Mouse (Mus musculus): ENCODE results near the gene Klhl40. TPM values are rescaled to one million over a fixed set of nuclear protein-coding genes. Genes with fewer than 3 reads are reported as not detected.

Gene Klhl40
- polyA plus RNA-seq, 1 experiment from 2014 or later = 0.39 TPM

DNA sequence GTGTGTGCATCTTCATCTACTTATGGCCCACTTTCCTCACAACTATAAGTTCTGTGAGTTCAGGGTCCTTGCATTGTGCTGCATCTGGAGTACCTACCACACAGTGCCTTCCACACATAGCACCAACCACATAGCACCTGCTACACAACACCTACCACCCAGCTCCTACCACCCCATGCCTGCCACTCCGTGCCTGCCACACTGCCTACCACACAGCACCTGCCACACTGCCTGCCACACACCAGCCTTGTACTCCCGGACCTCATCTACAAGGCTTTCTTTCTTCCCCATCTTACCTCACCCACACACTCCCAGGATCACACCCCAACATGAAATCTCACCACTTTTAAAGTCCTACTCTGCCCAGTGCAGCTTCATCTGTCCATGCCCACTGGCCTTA, 9.0 kb downstream of the Klhl40 start:
- Histone ChIP-seq H3K4me2 (replicated peaks) (no peak overlapping the region), H3K9ac (no peak overlapping the region), H3K9me3 (no peaks in the 10 kb centered on the region), H3K27me3 (replicated peaks) (no peaks in the 10 kb centered on the region; the same call in 1 of the 2 replicates), H3K4me1 (replicated peaks) (peaks cover 3% of the 10 kb centered on the region), H3K36me3 (no peaks in the 10 kb centered on the region), H3K27ac (no peak overlapping the region), H3K4me3 (replicated peaks) (no peak overlapping the region)
- ATAC-seq = no peak
- 70% methylated on average over 2 of the region's 2 CpGs for WGBS

DNA sequence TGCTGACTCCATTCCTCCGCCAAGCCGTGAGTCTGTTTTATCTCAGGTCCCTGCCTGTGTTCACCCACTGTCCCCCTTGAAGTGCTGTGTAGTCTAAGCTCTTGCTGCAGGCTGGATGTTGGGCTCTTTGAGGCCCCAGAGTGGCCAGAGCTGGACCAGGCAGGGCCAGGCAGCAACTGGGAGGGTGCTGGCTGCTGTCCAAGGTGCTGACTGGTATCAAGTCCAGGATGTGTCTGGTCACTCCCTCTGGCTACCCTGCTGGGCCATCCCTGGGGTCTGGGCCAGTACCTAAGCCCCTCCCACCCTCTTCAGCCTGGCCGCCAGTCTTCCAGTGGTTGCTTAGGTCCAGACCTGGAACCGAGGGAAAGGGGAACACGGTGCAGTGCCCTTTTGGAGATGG, 13.8 kb downstream of the Klhl40 start:
- H3K27me3 ChIP-seq (replicated peaks) = no peaks in the 10 kb centered on the region; the same call in 1 of the 2 replicates
- H3K27ac ChIP-seq = 0 out of 2 replicates have a peak overlapping the region, but pooled peaks have one; percentile 3
- WGBS = 9% methylated on average over 5 of the region's 5 CpGs

DNA sequence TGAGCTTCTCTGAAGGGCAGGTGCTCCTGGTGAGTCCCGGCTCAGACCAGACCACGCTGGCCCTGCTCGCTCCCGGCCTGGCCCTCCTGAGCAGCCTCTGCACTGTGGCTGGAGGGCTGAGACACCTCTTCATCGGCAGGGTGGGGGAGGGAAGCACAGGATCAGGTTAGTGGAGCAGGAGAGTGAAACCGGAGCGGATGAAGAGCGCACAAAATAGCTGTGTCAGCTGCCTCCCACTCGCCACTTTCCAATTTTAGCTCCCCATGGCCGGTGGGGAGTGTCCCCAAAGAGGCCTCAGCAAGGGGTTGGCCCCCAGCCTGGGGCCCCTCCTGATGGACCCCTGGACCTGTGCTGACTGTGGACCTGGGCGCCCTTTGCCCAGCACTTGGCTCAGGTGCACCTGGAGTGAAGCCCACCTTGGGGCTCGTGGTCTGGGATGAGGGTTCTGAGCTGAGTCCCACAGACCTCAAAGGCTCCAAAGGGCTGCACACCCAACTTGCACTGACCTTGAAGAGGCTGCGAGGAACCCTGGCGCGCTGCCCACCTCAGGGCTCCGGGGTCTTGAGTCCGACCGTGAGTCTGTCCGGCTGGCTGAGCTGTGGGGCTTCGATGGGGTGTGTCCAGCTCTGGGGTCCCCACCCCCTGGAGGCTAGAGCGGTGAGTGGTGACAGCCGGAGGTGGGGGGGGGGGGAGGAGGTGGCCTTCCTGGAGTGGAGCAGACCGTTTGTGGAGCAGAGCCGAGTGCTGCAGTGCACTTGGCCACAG, 14.5 kb downstream of the Klhl40 start, which contains the start of gene Hhatl:
Gene Hhatl, minus strand, starts transcription at position 751 of the 765 bp plus-strand sequence.
- Histone ChIP-seq H3K4me1 (replicated peaks) (peaks cover 15% of the 10 kb centered on the region), H3K36me3 (no peaks in the 10 kb centered on the region), H3K27me3 (replicated peaks) (no peaks in the 10 kb centered on the region; the same call in 1 of the 2 replicates), H3K9ac (no peak within 1 kb of the TSS), H3K9me3 (no peaks in the 10 kb centered on the region), H3K4me2 (replicated peaks) (peak within 1 kb of the TSS; percentile 6; the same call in 1 of the 2 replicates), H3K27ac (0 out of 2 replicates have a peak within 1 kb of the TSS, but pooled peaks have one; percentile 3), H3K4me3 (replicated peaks) (no peak within 1 kb of the TSS)
- WGBS = 46% methylated on average over 24 of the region's 24 CpGs
- ATAC-seq = peak; percentile 18; the same call in 1 of the 2 replicates

More for the DNA sequence above, 13.8 kb downstream of the Klhl40 start:
- Histone ChIP-seq H3K4me1 (replicated peaks) (peaks cover 15% of the 10 kb centered on the region), H3K9ac (no peak overlapping the region), H3K36me3 (no peaks in the 10 kb centered on the region), H3K9me3 (no peaks in the 10 kb centered on the region), H3K4me3 (replicated peaks) (no peak overlapping the region), H3K4me2 (replicated peaks) (peak overlapping the region; percentile 6; the same call in 1 of the 2 replicates)
- peak; percentile 76 for ATAC-seq

DNA sequence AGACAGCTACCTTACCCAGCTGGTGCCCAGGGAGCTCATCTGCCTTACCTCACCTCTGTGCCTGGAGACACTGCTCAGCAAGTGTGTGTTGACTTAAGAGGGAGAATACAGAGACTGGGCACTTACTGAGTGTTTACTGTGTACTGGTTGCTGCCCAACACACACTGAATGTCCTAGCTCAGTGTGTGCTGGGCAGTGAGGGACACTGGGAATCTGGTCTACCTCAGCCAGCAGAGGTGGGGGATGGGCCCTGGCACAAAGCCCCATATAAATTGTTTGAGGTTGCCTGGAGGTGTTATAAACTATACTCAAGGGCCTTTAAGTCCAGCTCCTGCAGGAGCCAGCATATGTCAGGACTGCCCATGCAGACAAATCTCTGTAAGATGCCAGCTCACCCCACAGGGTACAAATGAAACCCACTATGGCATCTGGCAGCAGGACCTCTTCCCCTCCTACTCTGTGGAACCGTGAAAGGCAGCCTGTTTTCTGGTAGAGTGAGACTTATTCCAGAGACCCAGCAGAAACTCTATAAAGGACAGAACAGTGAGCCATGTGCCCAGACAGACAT, 17.6 kb downstream of the Klhl40 start:
- Histone ChIP-seq H3K4me2 (replicated peaks) (no peak overlapping the region), H3K9ac (no peak overlapping the region), H3K27ac (no peak overlapping the region), H3K4me1 (replicated peaks) (peaks cover 27% of the 10 kb centered on the region), H3K4me3 (replicated peaks) (no peak overlapping the region), H3K27me3 (replicated peaks) (no peaks in the 10 kb centered on the region), H3K9me3 (no peaks in the 10 kb centered on the region), H3K36me3 (no peaks in the 10 kb centered on the region)
- ATAC-seq = no peak
- 32% methylated on average over 1 of the region's 1 CpGs for WGBS

DNA sequence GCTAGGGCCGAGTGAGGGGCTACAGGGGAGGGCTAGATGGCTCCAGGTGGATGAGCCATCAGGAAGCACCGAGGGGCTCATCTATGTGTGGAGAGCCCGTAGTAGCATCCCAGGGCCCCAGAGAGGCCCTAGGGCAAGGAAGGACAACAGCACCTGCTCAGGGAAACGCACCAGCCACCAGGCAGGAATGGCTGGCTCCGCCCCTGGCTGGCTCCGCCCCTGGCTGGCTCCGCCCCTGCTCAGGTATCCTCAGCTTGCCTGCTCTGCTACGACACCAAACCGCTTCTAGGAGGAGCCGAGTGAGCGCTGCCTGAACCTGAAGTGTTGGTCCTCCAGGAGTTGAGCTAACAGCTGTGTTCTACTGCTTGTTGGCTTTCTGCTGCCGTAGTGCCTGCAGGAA, 20.3 kb downstream of the Klhl40 start:
- H3K36me3 ChIP-seq = no peaks in the 10 kb centered on the region
- ATAC-seq = peak; percentile 89
- H3K27me3 ChIP-seq (replicated peaks) = no peaks in the 10 kb centered on the region
- peak overlapping the region; percentile 44; the same call in 1 of the 2 replicates for H3K4me2 ChIP-seq (replicated peaks)
- 14% methylated on average over 12 of the region's 12 CpGs for WGBS
- H3K9me3 ChIP-seq = no peaks in the 10 kb centered on the region
- H3K9ac ChIP-seq = no peak overlapping the region
- no peak overlapping the region for H3K4me3 ChIP-seq (replicated peaks)
- H3K4me1 ChIP-seq (replicated peaks) = peaks cover 17% of the 10 kb centered on the region; the same call in 1 of the 2 replicates
- no peak overlapping the region for H3K27ac ChIP-seq

DNA sequence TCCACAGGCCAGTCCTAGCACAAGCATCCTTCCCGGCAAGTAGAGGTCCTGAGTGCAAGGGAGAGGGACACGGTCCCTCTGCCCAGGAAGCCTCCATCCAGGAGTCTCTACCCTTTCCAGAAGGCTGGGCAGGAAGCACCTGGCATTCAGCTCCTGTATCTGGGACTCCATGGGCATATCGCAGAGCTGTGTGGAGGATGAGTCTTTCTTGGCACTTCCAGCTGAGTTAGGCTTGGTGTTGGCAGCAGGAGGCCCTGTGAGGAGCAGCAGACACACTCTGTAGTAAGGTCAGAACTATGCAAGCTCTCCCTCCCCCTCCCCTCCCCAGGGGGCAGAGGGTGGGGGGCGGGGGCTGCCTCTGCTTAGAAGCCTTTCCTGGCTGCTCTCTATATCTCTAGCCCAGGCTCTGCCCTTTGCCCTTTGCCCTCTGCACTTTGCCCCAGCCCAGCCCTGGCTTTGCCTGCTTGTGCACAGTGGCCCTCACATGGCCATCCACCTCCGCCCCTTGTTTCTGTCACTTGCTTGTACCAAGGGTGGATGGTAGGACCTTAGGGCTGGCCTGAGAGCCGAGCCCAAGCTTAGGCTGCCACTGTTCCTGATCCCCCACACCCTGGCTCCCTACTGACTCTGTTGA, 21.6 kb downstream of the Klhl40 start:
- H3K27ac ChIP-seq = 0 out of 2 replicates have a peak overlapping the region, but pooled peaks have one; percentile 32
- 0 out of 2 replicates have a peak, but pooled peaks have one; percentile 32 for ATAC-seq
- H3K9ac ChIP-seq = no peak overlapping the region
- peaks cover 17% of the 10 kb centered on the region; the same call in 1 of the 2 replicates for H3K4me1 ChIP-seq (replicated peaks)
- no peak overlapping the region for H3K4me2 ChIP-seq (replicated peaks)
- H3K4me3 ChIP-seq (replicated peaks) = no peak overlapping the region
- WGBS = 51% methylated on average over 6 of the region's 6 CpGs
- H3K27me3 ChIP-seq (replicated peaks) = no peaks in the 10 kb centered on the region
- no peaks in the 10 kb centered on the region for H3K36me3 ChIP-seq
- H3K9me3 ChIP-seq = no peaks in the 10 kb centered on the region

DNA sequence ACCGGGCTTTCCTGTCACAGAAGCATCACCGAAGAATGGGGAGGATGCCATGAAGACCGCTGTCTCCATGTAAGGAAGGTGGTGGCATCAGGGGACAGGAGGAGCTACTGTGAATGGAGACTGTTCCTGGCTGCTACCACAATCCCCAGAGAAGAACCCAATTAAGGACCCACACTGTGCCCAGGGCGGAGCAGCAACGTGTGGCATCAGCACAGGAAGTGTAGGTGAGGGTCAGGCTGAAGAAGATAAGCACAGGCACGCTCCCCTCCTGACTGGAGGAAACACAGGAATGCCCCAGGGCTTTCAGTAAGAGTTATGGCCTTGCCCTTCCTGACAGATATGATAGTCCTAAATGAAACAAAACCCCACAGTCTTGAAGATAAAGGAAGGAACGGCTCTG, 25.3 kb downstream of the Klhl40 start:
- Histone ChIP-seq H3K9ac (no peak overlapping the region), H3K9me3 (no peaks in the 10 kb centered on the region), H3K27ac (no peak overlapping the region), H3K36me3 (no peaks in the 10 kb centered on the region), H3K4me1 (replicated peaks) (peaks cover 12% of the 10 kb centered on the region; the same call in 1 of the 2 replicates), H3K27me3 (replicated peaks) (no peaks in the 10 kb centered on the region), H3K4me2 (replicated peaks) (no peak overlapping the region), H3K4me3 (replicated peaks) (no peak overlapping the region)
- no peak for ATAC-seq
- WGBS = 50% methylated on average over 7 of the region's 7 CpGs

DNA sequence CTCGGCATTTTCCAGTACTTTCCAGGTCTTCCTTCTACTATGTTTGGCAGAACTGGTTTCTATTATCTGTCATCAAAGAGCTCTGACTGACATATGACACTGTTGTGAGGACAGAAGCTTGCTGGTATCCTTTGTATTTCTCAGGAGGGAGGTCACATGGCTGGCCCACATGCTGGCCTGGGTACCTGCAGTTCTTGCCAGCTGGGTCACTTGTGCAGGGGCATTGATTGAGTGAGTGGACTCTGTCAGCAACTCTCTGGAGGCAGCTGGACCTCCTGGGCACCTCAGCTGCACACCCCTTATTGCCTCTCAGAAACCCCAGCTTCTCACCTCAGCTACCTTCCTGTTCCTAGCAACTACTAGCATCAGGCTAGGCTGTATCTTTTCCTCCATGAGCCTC, 30.1 kb downstream of the Klhl40 start:
- no peaks in the 10 kb centered on the region for H3K36me3 ChIP-seq
- no peaks in the 10 kb centered on the region for H3K27me3 ChIP-seq (replicated peaks)
- WGBS = 66% methylated on average over 1 of the region's 1 CpGs
- no peak overlapping the region for H3K4me2 ChIP-seq (replicated peaks)
- ATAC-seq = no peak
- no peaks in the 10 kb centered on the region; the same call in 1 of the 2 replicates for H3K4me1 ChIP-seq (replicated peaks)
- no peak overlapping the region for H3K4me3 ChIP-seq (replicated peaks)
- H3K27ac ChIP-seq = no peak overlapping the region
- H3K9ac ChIP-seq = no peak overlapping the region
- H3K9me3 ChIP-seq = no peaks in the 10 kb centered on the region

DNA sequence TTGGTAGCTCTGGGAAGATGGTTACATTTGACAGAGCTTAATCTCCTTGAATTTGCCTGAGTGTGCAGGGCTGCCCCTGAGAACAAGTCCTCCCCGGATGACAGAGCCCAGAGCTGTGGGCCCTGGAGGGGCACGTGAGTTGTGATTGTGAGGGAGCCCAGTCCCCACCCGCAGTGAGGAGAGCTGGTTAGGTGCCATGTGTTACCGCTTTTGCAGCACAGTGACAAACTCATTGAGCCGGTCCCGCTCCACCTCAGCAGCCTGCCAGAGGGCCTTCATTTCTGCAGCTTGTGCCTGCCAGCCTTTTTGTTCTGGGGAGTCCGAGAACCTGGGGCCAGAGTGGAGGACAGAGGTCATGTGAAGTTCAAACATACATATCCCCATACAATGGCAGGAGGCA, 30.5 kb downstream of the Klhl40 start:
- WGBS = 67% methylated on average over 7 of the region's 7 CpGs
- ATAC-seq = no peak

DNA sequence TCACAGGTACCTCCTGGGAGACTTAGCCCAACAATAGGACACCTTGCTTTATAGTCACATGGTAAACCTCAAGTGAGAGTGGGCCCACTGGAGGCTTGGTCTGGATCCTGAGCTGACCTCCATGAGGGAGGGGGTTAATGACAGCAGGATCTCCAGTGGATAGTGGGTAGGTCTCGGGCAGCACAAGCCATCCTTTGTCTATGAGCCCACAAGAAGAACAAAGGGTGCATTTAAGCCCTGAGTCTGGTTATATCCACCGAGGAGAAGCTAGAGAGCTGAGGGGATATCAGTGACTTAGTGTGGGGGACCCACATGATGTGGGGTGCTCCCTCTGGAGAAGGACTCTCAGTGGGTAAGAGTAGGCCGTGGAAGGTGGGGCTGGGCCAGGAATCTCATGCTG, 31.1 kb downstream of the Klhl40 start:
- no peaks in the 10 kb centered on the region; the same call in 1 of the 2 replicates for H3K4me1 ChIP-seq (replicated peaks)
- H3K27me3 ChIP-seq (replicated peaks) = no peaks in the 10 kb centered on the region
- H3K9ac ChIP-seq = no peak overlapping the region
- ATAC-seq = peak; percentile 36; the same call in 1 of the 2 replicates
- WGBS = 65% methylated on average over 3 of the region's 3 CpGs
- H3K9me3 ChIP-seq = no peaks in the 10 kb centered on the region
- no peak overlapping the region for H3K4me3 ChIP-seq (replicated peaks)
- H3K36me3 ChIP-seq = no peaks in the 10 kb centered on the region
- no peak overlapping the region for H3K27ac ChIP-seq
- H3K4me2 ChIP-seq (replicated peaks) = no peak overlapping the region

More for the DNA sequence above, 30.5 kb downstream of the Klhl40 start:
- H3K9ac ChIP-seq = no peak overlapping the region
- no peaks in the 10 kb centered on the region; the same call in 1 of the 2 replicates for H3K4me1 ChIP-seq (replicated peaks)
- no peak overlapping the region for H3K27ac ChIP-seq
- H3K9me3 ChIP-seq = no peaks in the 10 kb centered on the region
- H3K4me3 ChIP-seq (replicated peaks) = no peak overlapping the region
- H3K36me3 ChIP-seq = no peaks in the 10 kb centered on the region
- H3K4me2 ChIP-seq (replicated peaks) = no peak overlapping the region
- H3K27me3 ChIP-seq (replicated peaks) = no peaks in the 10 kb centered on the region

DNA sequence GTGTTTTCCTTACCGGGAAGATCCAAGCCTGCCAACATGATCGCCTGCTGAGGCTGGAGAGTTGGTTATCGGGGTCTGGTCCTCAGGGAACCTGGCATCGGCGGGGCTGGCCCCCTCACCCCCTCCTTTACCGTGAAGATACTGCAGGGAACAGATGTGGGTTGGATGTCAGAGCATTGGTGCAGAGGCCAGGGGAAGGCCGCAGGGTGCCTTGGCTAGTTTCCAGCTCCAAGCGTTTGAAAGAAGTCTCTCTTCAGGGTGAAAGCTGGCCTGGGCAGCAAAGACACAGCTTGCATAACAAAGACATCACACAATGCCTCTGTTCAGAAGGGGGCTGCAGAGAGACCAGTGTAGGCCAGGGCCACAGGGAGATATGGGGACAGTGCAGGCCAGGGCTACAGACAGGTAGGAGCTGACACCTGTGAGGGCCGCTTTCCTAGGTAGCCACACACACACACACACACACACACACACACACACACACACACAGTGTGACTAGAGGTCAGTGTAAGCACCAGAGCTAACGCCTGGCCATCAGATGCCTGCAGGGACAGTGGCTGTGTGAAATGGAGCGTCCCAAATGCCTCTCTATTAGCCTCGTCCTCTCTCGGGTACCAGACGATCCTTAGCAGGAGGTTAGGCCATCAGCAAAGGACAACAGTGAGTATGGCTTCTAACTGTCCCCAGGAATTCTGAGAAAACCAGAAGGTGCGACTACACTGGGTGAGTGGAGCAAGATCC, 32.8 kb downstream of the Klhl40 start:
- no peaks in the 10 kb centered on the region for H3K27me3 ChIP-seq (replicated peaks)
- H3K36me3 ChIP-seq = no peaks in the 10 kb centered on the region
- H3K9ac ChIP-seq = no peak overlapping the region
- no peak overlapping the region for H3K27ac ChIP-seq
- H3K4me3 ChIP-seq (replicated peaks) = no peak overlapping the region
- H3K9me3 ChIP-seq = no peaks in the 10 kb centered on the region
- H3K4me2 ChIP-seq (replicated peaks) = no peak overlapping the region
- peak; percentile 49; the same call in 1 of the 2 replicates for ATAC-seq
- WGBS = 46% methylated on average over 15 of the region's 15 CpGs
- H3K4me1 ChIP-seq (replicated peaks) = no peaks in the 10 kb centered on the region; the same call in 1 of the 2 replicates

All from intestine, embryonic 15.5 days (tissue).